Mouse (Mus musculus): ENCODE results near the gene Ndufs7.
"Not testable (repeated sequence)": the region's sequence is repeated elsewhere in the genome, so short reads cannot be mapped to it uniquely, and the experiment has no call there.

Gene Ndufs7

DNA sequence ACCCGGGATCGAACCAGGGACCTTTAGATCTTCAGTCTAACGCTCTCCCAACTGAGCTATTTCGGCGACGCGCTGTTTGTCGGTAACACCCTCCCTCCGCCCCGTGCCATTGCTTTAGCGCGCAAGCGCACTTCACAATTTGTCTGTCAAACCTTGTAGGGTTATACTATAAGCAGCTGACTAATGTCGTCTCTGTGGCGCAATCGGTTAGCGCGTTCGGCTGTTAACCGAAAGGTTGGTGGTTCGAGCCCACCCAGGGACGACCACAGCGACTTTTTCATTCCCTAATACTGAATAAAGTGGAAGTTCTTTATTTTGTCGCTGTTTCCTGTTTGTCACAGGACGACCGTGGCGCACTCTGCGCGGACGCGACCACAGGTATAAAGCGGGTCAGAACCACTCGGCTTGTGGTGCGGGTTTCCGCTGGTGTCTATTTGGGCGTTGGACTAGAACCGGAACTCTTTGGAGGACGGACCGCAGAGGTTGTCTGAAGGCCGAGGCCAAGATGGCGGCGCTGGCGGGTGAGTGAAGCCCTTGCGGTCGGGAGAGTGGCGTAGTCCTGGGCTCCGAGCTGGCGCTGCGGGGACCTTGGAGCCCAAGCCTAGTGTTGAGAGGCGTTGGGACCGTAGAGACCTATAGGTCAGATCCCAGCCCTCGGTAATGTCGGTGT is at the start of gene Ndufs7:
TSS of gene Ndufs7 (plus strand) at position 151 of the 670 bp plus-strand sequence.
- peak; percentile 94 to 95 for DNase-seq (ENCODE audit: low spot score in 2 of 2)

GRCm38 (mm10) chr10:80199440-80200008 is 49.4 kb upstream of the Ndufs7 start:
- DNase-seq (ENCODE audit: low spot score in 2 of 2): peak; percentile 47 to 61

DNA sequence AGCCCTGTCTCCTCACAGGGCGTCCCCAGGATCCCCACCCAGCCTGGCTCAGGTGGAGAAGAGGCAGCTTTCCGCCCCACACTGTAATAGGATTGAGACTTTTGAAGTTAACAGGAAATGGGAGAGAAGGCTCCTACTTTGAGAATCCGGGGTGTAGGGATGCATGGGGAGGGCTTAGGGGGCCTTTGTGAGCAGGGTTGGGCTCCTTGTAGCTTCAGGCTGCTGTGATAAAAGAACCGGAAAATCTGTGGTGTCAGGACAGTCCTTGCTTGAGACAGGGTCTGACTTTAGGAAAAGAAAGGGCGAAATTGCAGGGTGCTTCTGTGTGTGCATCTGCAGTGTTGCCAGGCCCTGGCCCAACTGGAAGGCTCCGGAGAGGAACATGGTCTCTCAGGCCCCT is 48.4 kb upstream of the Ndufs7 start:
- DNase-seq (ENCODE audit: low spot score in 2 of 2): no peak

DNA sequence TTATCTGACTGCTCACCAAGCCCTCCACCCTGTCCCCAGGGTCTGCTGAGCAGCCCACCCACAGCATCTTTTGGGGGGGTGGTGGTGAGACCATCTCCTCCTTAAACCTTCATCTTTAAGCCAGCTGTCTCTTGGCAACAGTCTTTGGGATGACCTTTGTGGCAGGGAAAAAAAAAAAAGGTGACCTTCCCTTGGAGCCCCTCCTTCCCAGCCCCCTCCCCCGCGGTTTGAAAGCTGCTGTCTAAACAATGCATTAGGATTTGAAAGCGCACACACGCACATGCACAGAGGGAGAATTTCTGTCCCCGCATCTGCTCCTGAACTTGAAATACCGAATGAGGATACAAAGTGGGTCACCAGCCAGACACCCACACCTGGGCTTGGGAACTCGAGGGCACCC is 44.9 kb upstream of the Ndufs7 start:
- no peak for DNase-seq (ENCODE audit: low spot score in 2 of 2)

DNA sequence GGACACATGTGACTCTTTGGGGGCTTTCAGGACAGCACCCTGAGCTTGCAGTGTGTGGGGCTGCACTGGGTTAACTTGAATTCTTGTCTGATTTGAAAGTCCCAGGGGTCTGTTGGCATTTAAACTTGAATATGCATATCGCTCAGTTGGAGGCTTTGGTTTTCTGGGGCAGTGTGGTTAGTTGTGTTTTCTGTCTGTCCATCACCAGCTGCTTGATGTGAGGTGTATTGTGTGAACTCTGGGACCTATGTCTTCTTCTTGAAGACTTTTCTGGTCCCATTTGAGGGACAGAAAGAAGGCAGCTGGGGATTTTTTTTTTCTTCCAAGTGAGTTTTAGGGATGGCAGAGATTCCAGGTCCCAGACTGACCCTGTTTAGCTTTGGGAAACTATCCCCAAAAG is 41.7 kb upstream of the Ndufs7 start:
- DNase-seq (ENCODE audit: low spot score in 2 of 2): no peak

DNA sequence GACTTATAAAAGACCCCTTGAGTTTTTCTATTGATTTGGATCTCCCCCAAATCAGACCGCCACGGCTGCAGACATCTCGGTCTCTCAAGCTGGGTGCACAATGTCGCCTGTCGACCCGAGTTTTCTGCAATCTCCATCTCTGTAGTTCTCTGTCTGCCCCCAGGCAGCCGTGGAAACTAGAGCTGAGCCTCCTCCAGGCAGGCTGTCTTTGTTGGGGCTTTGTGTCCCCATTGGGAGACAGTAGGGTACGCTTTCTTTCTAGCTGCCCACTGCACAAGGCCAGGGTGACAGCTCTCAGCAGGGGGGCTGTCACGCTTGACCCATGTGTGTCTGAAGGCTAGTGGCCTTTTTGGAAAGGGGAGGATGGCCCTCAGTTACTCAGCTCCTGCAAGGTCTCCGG is 41.2 kb upstream of the Ndufs7 start:
- DNase-seq (ENCODE audit: low spot score in 2 of 2): no peak

DNA sequence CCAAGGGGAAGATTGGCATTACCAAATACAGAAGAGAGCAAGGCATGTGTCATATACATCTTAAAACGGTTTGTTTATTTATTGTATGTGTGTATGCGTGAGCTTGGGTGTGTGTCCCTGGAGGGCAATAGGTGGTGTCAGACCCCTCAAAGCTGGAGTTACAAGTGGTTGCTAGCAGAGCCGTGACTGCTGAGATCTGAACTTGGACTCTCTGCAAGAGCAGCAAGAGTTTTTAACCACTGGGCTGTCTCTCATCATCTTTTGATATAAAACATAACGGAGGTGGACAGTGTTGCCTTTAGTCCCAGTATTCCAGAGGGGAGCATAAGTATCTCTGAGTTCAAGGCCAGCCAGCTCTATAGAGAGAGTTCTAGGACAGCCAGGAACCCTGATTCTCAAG is 40.7 kb upstream of the Ndufs7 start:
- no peak for DNase-seq (ENCODE audit: low spot score in 2 of 2)

DNA sequence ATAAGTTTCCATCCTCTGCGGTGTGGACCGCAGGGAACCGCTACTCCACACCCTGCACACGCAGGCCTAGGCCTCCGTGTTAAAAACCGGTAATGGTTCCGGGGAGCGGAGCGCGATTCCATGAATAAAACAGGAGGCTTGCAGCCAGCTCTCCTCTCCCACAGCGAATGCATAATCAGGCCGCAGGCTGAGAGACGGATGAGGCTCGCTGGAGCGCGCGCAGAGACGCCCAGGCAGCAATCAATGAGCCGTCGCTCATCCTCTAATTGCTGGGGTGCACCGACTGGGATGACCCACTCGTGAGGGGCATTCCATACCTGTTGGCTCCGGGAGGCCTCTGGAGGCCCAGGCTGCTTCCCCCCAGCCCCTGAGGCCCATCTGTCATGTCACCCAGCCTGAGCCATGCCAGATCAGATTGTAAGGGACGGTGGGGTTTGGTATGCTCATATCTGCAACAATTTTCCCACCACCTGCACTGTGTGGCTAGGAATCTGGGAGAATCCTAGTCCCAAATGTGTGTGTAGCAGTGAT is 40.0 kb upstream of the Ndufs7 start:
- no peak for DNase-seq (ENCODE audit: low spot score in 2 of 2)

DNA sequence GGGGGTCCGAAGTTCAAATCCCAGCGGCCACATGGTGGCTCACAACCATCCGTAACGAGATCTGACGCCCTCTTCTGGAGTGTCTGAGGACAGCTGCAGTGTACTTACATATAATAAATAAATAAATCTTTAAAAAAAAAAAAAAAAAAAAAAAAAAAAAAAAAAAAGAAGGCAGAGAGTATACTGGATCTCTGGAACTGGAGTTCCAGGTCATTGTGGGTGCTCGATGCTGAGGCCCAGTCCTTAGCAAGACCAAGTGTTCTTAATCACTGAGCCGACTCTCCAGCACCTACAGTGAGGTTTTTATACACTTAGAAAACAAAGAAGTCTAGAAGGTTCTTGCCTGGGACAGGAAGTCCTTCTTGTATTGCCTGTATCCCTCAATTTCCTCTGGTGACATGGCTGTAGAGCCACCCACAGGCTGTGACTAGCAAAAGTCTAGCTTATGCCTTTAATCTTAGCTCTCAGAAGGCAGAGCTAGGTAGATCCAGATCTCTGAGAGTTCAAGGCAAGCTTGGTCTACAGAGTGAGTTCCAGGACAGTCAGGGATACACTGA is 37.3 kb upstream of the Ndufs7 start:
- DNase-seq (ENCODE audit: low spot score in 2 of 2): not testable (repeated sequence)

GRCm38 (mm10) chr10:80215048-80215772 is 33.7 kb upstream of the Ndufs7 start:
- DNase-seq (ENCODE audit: low spot score in 2 of 2): no peak

- no peak for DNase-seq (ENCODE audit: low spot score in 2 of 2)
Observed at GRCm38 (mm10) chr10:80220676-80221075, 28.2 kb upstream of the Ndufs7 start.

DNA sequence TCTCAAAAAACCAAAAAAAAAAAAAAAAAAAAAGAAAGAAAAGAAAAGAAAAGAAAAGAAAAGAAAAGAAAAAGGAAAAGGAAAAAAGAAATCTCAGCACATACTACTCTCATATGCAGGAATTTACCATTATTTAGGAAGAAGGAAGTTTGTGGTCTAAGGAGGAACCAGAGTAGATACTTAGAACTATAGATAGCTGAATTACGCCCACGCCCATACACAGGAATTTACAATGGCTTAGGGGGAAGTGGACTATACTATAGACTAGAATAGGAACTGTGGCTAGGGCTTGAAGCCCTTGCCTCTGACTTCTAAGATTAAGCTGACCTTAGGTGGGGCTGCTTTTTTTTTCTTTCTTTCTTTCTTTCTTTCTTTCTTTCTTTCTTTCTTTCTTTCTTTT is 25.8 kb upstream of the Ndufs7 start:
- DNase-seq (ENCODE audit: low spot score in 2 of 2): not testable (repeated sequence)

- no peak for DNase-seq (ENCODE audit: low spot score in 2 of 2)
Observed at GRCm38 (mm10) chr10:80226071-80226415, 22.9 kb upstream of the Ndufs7 start.

GRCm38 (mm10) chr10:80226416-80227165 is 22.3 kb upstream of the Ndufs7 start, which contains the start of gene Mum1:
Gene Mum1 (plus strand): TSS chr10:80226434.
- peak; percentile 96 to 99 for DNase-seq (ENCODE audit: low spot score in 2 of 2)

- no peak for DNase-seq (ENCODE audit: low spot score in 2 of 2)
Observed at GRCm38 (mm10) chr10:80227166-80227539, 21.8 kb upstream of the Ndufs7 start.

GRCm38 (mm10) chr10:80227877-80228775 is 20.8 kb upstream of the Ndufs7 start:
- no peak for DNase-seq (ENCODE audit: low spot score in 2 of 2)

DNA sequence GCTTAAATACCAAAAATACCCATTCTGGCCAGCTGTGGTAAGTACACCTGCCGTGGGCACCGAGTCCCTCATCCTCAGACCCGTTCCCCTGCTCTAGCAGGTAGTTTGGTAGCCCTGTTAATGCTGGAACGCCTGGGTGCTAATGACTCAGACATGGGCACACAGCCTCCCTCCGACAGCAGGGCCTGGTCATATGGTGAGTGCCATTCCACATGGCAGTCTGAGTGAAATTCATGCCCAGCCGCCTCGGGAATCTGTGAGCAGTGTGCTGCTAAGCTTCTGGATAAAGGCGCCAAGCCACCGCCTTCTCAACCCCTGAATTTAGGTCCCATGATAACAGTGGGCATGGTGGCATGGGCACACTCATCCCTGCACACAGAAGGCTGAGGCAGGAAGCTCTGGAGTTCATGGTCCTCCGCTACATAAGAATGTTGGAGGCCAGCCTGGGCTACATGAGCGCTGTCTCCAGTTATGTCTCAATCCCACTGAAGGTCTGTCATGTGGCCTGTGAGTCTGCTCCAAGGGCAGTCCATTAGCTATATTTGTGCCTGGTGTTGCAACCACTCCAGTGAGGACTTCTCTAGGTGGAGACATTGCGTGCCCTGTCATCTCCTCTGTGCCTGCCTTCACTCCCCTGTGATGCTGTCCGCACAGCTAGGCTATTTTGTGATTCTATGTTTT is 12.6 kb upstream of the Ndufs7 start:
- no peak for DNase-seq (ENCODE audit: low spot score in 2 of 2)

DNA sequence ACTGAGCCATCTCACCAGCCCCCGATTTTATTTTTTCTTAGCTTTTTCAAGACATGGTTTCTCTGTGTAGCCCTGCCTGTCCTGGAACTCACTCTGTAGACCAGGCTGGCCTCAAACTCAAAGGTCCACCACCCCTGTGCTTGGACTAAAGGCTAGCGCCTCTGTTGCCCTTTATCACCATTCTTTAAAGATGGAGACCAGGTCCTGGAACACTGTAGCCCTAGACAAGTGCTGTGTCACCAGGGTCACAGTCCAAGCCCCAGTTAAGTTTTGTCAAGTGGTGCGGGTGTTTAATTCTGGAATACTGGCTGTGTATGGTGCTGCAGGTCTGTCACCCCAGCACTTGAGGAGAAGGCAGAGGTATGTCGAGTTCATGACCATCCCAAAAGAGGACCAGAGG is 11.9 kb upstream of the Ndufs7 start:
- no peak for DNase-seq (ENCODE audit: low spot score in 2 of 2)

- no peak for DNase-seq (ENCODE audit: low spot score in 2 of 2)
Observed at GRCm38 (mm10) chr10:80238306-80238705, 10.6 kb upstream of the Ndufs7 start.

DNA sequence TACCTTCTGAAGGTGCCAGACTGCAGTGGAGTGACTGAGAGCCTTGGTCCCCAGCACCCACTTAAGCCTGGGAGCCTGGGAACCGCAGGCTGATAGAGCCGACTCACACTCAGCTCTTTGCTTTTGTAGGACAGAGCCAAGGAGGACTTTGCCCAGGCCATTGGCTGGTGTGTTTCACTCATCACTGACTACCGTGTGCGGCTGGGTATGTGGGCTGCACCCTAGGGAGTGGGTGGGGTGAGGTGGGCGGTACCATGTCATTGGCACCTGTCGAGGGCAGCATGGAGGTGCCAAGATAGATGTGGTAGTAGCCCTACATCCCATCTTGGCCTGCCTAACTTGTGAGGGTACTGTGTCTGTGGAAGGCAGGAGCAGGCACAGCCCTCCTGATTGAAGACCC is 9.1 kb upstream of the Ndufs7 start:
- no peak for DNase-seq (ENCODE audit: low spot score in 2 of 2)

Measured in urinary bladder, adult 18-20 months (tissue).